Mouse (Mus musculus): ENCODE data around the gene Etfb. TPM values are rescaled to one million over a fixed set of nuclear protein-coding genes. Genes with fewer than 3 reads are reported as not detected.
A peak's percentile ranks its signal among the peaks of the same experiment; 100 is the strongest.
"Not testable (repeated sequence)": the region's sequence is repeated elsewhere in the genome, so short reads cannot be mapped to it uniquely, and the experiment has no call there.

Gene Etfb
- total and polyA plus RNA-seq, 3 experiments = 147 to 201 (median 201) TPM

GRCm38 (mm10) chr7:43411724-43412123 lies 32.2 kb upstream of the Etfb start:
- peaks cover 6 to 26% of the 10 kb centered on the region in 2 experiments for H3K4me1 ChIP-seq (ENCODE audit: control insufficient read depth in 1 of 2, insufficient read depth in 2 of 2)

GRCm38 (mm10) chr7:43417298-43417697 lies 26.6 kb upstream of the Etfb start:
- Histone ChIP-seq H3K4me2 (ENCODE audit: insufficient read depth, low read depth, poor library complexity, severe bottlenecking) (no peak overlapping the region), H3K9me3 (replicated peaks; ENCODE audit: low read length) (peaks cover 3% of the 10 kb centered on the region), H3K4me3 (replicated peaks in 1 of 3; ENCODE audit: low read depth in 2 of 3, low read length in 2 of 3, poor library complexity in 1 of 3) (no peak overlapping the region), H3K27me3 (replicated peaks) (no peaks in the 10 kb centered on the region), H3K27ac (ENCODE audit: insufficient read depth, low read depth) (no peak overlapping the region), H3K9ac (ENCODE audit: insufficient read depth, low read depth) (no peak overlapping the region), H3K79me2 (replicated peaks; ENCODE audit: control insufficient read depth, extremely low read depth, insufficient read depth, poor library complexity, severe bottlenecking) (no peaks in the 10 kb centered on the region), H3K36me3 (replicated peaks in 1 of 2; ENCODE audit: control insufficient read depth in 1 of 2, insufficient read depth in 1 of 2, low read length in 1 of 2) (peaks cover 39 to 80% of the 10 kb centered on the region in 2 experiments), H3K4me1 (ENCODE audit: control insufficient read depth in 1 of 2, insufficient read depth in 2 of 2) (peaks cover 0 to under 1% of the 10 kb centered on the region in 2 experiments; a peak in 1 of 4 replicates)
- TF ChIP-seq E2F4 (IDR thresholded peaks at IDR 0.05; ENCODE audit: insufficient replicate concordance, low read depth, low read length) = no peak
- no peak for TF ChIP-seq ZC3H11A (IDR thresholded peaks at IDR 0.05; ENCODE audit: low read depth, low read length)
- no peak for TF ChIP-seq ETS1 (conservative IDR thresholded peaks at IDR 0.05; ENCODE audit: low read depth, low read length)
- no peak for TF ChIP-seq SIN3A (IDR thresholded peaks at IDR 0.05; ENCODE audit: low read length)
- TF ChIP-seq NRF1 (IDR thresholded peaks at IDR 0.05; ENCODE audit: low read depth, low read length) = no peak
- TF ChIP-seq RAD21 (IDR thresholded peaks at IDR 0.05; ENCODE audit: low read depth, low read length) = no peak
- TF ChIP-seq JUND (conservative IDR thresholded peaks at IDR 0.05; ENCODE audit: low read depth, low read length) = no peak
- TF ChIP-seq EP300 (IDR thresholded peaks at IDR 0.05; ENCODE audit: low read length) = no peak
- no peak for TF ChIP-seq MAX (IDR thresholded peaks at IDR 0.05; ENCODE audit: low read length)
- TF ChIP-seq GABPA (IDR thresholded peaks at IDR 0.05; ENCODE audit: insufficient replicate concordance, low read depth, low read length) = no peak
- TF ChIP-seq TCF12 (IDR thresholded peaks at IDR 0.05; ENCODE audit: low read depth, low read length) = no peak
- DNase-seq (ENCODE audit: extremely low read depth) = no peak
- in situ Hi-C loops (cut with MboI; ENCODE audit: low pct_ligation_motif_present, low pct_unique_long_range_greater_than_20kb, low sequenced_read_pairs) (loop anchor here (25.0 kb wide), 1 partner anchor 1370 kb away; no protein-coding TSS in a partner anchor), dilution Hi-C loops (cut with MboI; ENCODE audit: extremely low pct_ligation_motif_present, extremely low pct_unique_long_range_greater_than_20kb, low sequenced_read_pairs) (no loop called here)

More at GRCm38 (mm10) chr7:43411724-43412123, 32.2 kb upstream of the Etfb start:
- H3K4me3 ChIP-seq (replicated peaks in 1 of 3; ENCODE audit: low read depth in 2 of 3, low read length in 2 of 3, poor library complexity in 1 of 3); H3K27ac ChIP-seq (ENCODE audit: insufficient read depth, low read depth); H3K9me3 ChIP-seq (replicated peaks; ENCODE audit: low read length); H3K4me2 ChIP-seq (ENCODE audit: insufficient read depth, low read depth, poor library complexity, severe bottlenecking); DNase-seq (ENCODE audit: extremely low read depth); H3K79me2 ChIP-seq (replicated peaks; ENCODE audit: control insufficient read depth, extremely low read depth, insufficient read depth, poor library complexity, severe bottlenecking); dilution Hi-C loops (cut with MboI; ENCODE audit: extremely low pct_ligation_motif_present, extremely low pct_unique_long_range_greater_than_20kb, low sequenced_read_pairs); H3K9ac ChIP-seq (ENCODE audit: insufficient read depth, low read depth); H3K27me3 ChIP-seq (replicated peaks): not testable (repeated sequence)
- H3K36me3 ChIP-seq (replicated peaks in 1 of 2; ENCODE audit: control insufficient read depth in 1 of 2, insufficient read depth in 1 of 2, low read length in 1 of 2) = peaks cover 40 to 63% of the 10 kb centered on the region in 2 experiments
- in situ Hi-C loops (cut with MboI; ENCODE audit: low pct_ligation_motif_present, low pct_unique_long_range_greater_than_20kb, low sequenced_read_pairs) = loop anchor here (25.0 kb wide), 1 partner anchor 1376 kb away; no protein-coding TSS in a partner anchor

GRCm38 (mm10) chr7:43422995-43423617 lies 20.8 kb upstream of the Etfb start:
- Histone ChIP-seq H3K4me1 (ENCODE audit: control insufficient read depth in 1 of 2, insufficient read depth in 2 of 2) (peaks cover 3 to 21% of the 10 kb centered on the region in 2 experiments; a peak in 2 of 4 replicates), H3K4me2 (ENCODE audit: insufficient read depth, low read depth, poor library complexity, severe bottlenecking) (no peak overlapping the region), H3K9me3 (replicated peaks; ENCODE audit: low read length) (peaks cover 4% of the 10 kb centered on the region), H3K4me3 (replicated peaks in 1 of 3; ENCODE audit: low read depth in 2 of 3, low read length in 2 of 3, poor library complexity in 1 of 3) (no peak overlapping the region), H3K9ac (ENCODE audit: insufficient read depth, low read depth) (no peak overlapping the region), H3K27me3 (replicated peaks) (no peaks in the 10 kb centered on the region), H3K36me3 (replicated peaks in 1 of 2; ENCODE audit: control insufficient read depth in 1 of 2, insufficient read depth in 1 of 2, low read length in 1 of 2) (peaks cover 4 to 31% of the 10 kb centered on the region in 2 experiments), H3K79me2 (replicated peaks; ENCODE audit: control insufficient read depth, extremely low read depth, insufficient read depth, poor library complexity, severe bottlenecking) (no peaks in the 10 kb centered on the region), H3K27ac (ENCODE audit: insufficient read depth, low read depth) (no peak overlapping the region)
- in situ Hi-C loops (cut with MboI; ENCODE audit: low pct_ligation_motif_present, low pct_unique_long_range_greater_than_20kb, low sequenced_read_pairs) = loop anchor here (5.0 to 25.0 kb wide), 3 partner anchors 39 to 1364 kb away; partner anchors contain the start of genes Siglecf and Vsig10l
- TF ChIP-seq RAD21 (IDR thresholded peaks at IDR 0.05; ENCODE audit: low read depth, low read length) (peak; percentile 73), BHLHE40 (IDR thresholded peaks at IDR 0.05; ENCODE audit: low read depth, low read length) (no peak), MXI1 (IDR thresholded peaks at IDR 0.05; ENCODE audit: low read depth, low read length) (no peak), TBP (conservative IDR thresholded peaks at IDR 0.05; ENCODE audit: low read depth, low read length) (no peak), MAZ (IDR thresholded peaks at IDR 0.05; ENCODE audit: low read depth, low read length) (0 out of 2 replicates have a peak, but pooled peaks have one; percentile 8), SMC3 (IDR thresholded peaks at IDR 0.05; ENCODE audit: low read depth, low read length) (peak; percentile 78), MAFK (IDR thresholded peaks at IDR 0.05; ENCODE audit: insufficient replicate concordance, low read length) (no peak), UBTF (IDR thresholded peaks at IDR 0.05; ENCODE audit: low read depth, low read length) (no peak), NELFE (IDR thresholded peaks at IDR 0.05; ENCODE audit: low read depth, low read length) (no peak), CTCF (conservative IDR thresholded peaks at IDR 0.05 in 1 of 2, IDR thresholded peaks at IDR 0.05 in 1 of 2; ENCODE audit: low read depth in 2 of 2, low read length in 2 of 2) (peak; percentile 89 to 93), ZMIZ1 (IDR thresholded peaks at IDR 0.05; ENCODE audit: low read depth, low read length) (no peak), GABPA (IDR thresholded peaks at IDR 0.05; ENCODE audit: insufficient replicate concordance, low read depth, low read length) (no peak), HCFC1 (IDR thresholded peaks at IDR 0.05; ENCODE audit: low read depth, low read length) (no peak), USF2 (conservative IDR thresholded peaks at IDR 0.05; ENCODE audit: low read depth, low read length) (no peak)
- dilution Hi-C loops (cut with MboI; ENCODE audit: extremely low pct_ligation_motif_present, extremely low pct_unique_long_range_greater_than_20kb, low sequenced_read_pairs) = no loop called here
- DNase-seq (ENCODE audit: extremely low read depth) = peak; percentile 87

Data from CH12.LX (cell line).